24 mouse cellular contexts compared by ENCODE assay signal in genomic region chr6:135302421-135303125, GRCm38 (mm10). TPM values are rescaled to one million over a fixed set of nuclear protein-coding genes. Genes with fewer than 3 reads are reported as not detected.
A peak's percentile ranks its signal among the peaks of the same experiment; 100 is the strongest.
DNase-seq lines count a peak whose midpoint lies in the region; ATAC-seq lines count a peak whose summit lies in the region.
"Had no signal": no experiment of that assay in that cellular context is flagged by ENCODE, and none has a peak within 500 bp of the region (broad histone marks: within the 10 kb centered on the region; RNA-seq: fewer than 3 reads in every experiment).

No protein-coding gene starts in this region.

- no peaks in the 10 kb centered on the region for H3K27me3 ChIP-seq in liver, embryonic 13.5 days
- H3K27me3 ChIP-seq in liver, embryonic 12.5 days (replicated peaks), result peaks cover 3% of the 10 kb centered on the region; the same call in 1 of the 2 replicates
- no peaks in the 10 kb centered on the region for H3K27me3 ChIP-seq in lung, embryonic 15.5 days
- H3K27me3 ChIP-seq: midbrain, embryonic 12.5 days; neural tube, embryonic 15.5 days had no signal

- WGBS in liver, embryonic 13.5 days (ENCODE audit: insufficient replicate concordance), result 48% methylated on average over 10 of the region's 10 CpGs
- WGBS in liver, embryonic 12.5 days (ENCODE audit: insufficient replicate concordance), result 54% methylated on average over 10 of the region's 10 CpGs
- 39% methylated on average over 10 of the region's 10 CpGs for WGBS in lung, embryonic 15.5 days

- no peak overlapping the region for H3K4me2 ChIP-seq in liver, embryonic 13.5 days
- H3K4me2 ChIP-seq in liver, embryonic 12.5 days, result no peak overlapping the region
- no peak overlapping the region for H3K4me2 ChIP-seq in lung, embryonic 15.5 days
- H3K4me2 ChIP-seq: heart, embryonic 13.5 days; midbrain, embryonic 12.5 days; neural tube, embryonic 15.5 days had no signal

- DNase-seq in liver, embryonic 13.5 days, result no peak
- DNase-seq in layer of hippocampus, postnatal 10 days (ENCODE audit: low spot score in 2 of 2), result no peak
- no peak for DNase-seq in spleen, postnatal 36 days (ENCODE audit: low spot score in 2 of 2)
- DNase-seq: adrenal gland, adult 8-10 months; cerebellum, adult 9-11 months; gastrocnemius, adult 2 months; heart, adult 11 months; heart, postnatal 4 days; kidney, adult 9 months; kidney, postnatal 36 days; thymus, postnatal 4 days had no signal

- no peaks in the 10 kb centered on the region for H3K9me3 ChIP-seq in liver, embryonic 13.5 days (replicated peaks)
- H3K9me3 ChIP-seq in liver, embryonic 12.5 days (replicated peaks), result no peaks in the 10 kb centered on the region
- no peaks in the 10 kb centered on the region for H3K9me3 ChIP-seq in lung, embryonic 15.5 days
- H3K9me3 ChIP-seq: embryonic facial prominence, embryonic 10.5 days; heart, embryonic 13.5 days; midbrain, embryonic 12.5 days; neural tube, embryonic 15.5 days had no signal

- no peak overlapping the region for H3K27ac ChIP-seq in liver, embryonic 13.5 days
- H3K27ac ChIP-seq in liver, embryonic 12.5 days, result no peak overlapping the region
- peak overlapping the region; percentile 35 for H3K27ac ChIP-seq in lung, embryonic 15.5 days
- H3K27ac ChIP-seq: embryonic facial prominence, embryonic 10.5 days; gastrocnemius, adult 2 months; heart, embryonic 13.5 days; midbrain, embryonic 12.5 days; neural tube, embryonic 15.5 days had no signal

- no peaks in the 10 kb centered on the region for H3K36me3 ChIP-seq in liver, embryonic 13.5 days
- H3K36me3 ChIP-seq in liver, embryonic 12.5 days, result no peaks in the 10 kb centered on the region
- no peaks in the 10 kb centered on the region for H3K36me3 ChIP-seq in lung, embryonic 15.5 days
- H3K36me3 ChIP-seq: embryonic facial prominence, embryonic 10.5 days; G1E; heart, embryonic 13.5 days; midbrain, embryonic 12.5 days; neural tube, embryonic 15.5 days had no signal

- H3K9ac ChIP-seq in liver, embryonic 13.5 days, result no peak overlapping the region
- no peak overlapping the region for H3K9ac ChIP-seq in liver, embryonic 12.5 days
- no peak overlapping the region for H3K9ac ChIP-seq in lung, embryonic 15.5 days
- H3K9ac ChIP-seq: heart, embryonic 13.5 days; midbrain, embryonic 12.5 days; neural tube, embryonic 15.5 days had no signal

- H3K4me1 ChIP-seq in liver, embryonic 13.5 days (replicated peaks), result no peaks in the 10 kb centered on the region
- H3K4me1 ChIP-seq in liver, embryonic 12.5 days, result peaks cover 6% of the 10 kb centered on the region; the same call in 1 of the 2 replicates
- peaks cover 36% of the 10 kb centered on the region for H3K4me1 ChIP-seq in lung, embryonic 15.5 days
- H3K4me1 ChIP-seq: midbrain, embryonic 12.5 days; neural tube, embryonic 15.5 days had no signal

- peak; percentile 43; the same call in 1 of the 2 replicates for ATAC-seq in liver, embryonic 13.5 days (ENCODE audit: low read depth)
- ATAC-seq in liver, embryonic 12.5 days, result no peak
- ATAC-seq in common myeloid progenitor, adult 5-6 weeks (replicated peaks; ENCODE audit: low read depth, poor library complexity, severe bottlenecking), result 0 out of 2 replicates have a peak, but pooled peaks have one; percentile 7
- ATAC-seq in lung, embryonic 15.5 days (ENCODE audit: borderline replicate concordance, extremely low read depth, low FRiP score, low TSS enrichment), result peak; percentile 58; the same call in 1 of the 2 replicates
- ATAC-seq in megakaryocyte progenitor cell, adult 5-6 weeks (replicated peaks; ENCODE audit: poor library complexity), result peak; percentile 63
- ATAC-seq: CD4-positive, CD25-positive, alpha-beta regulatory T cell, adult 4 months; forebrain, embryonic 16.5 days; hindbrain, embryonic 16.5 days had no signal

- H3K4me3 ChIP-seq in liver, embryonic 13.5 days (replicated peaks), result no peak overlapping the region
- H3K4me3 ChIP-seq in liver, embryonic 12.5 days, result no peak overlapping the region
- H3K4me3 ChIP-seq in lung, embryonic 15.5 days, result no peak overlapping the region
- H3K4me3 ChIP-seq: embryonic facial prominence, embryonic 10.5 days; gastrocnemius, adult 2 months; heart, embryonic 13.5 days; midbrain, embryonic 12.5 days; neural tube, embryonic 15.5 days had no signal

RNA-seq across cellular contexts. Expression of gene Pbp2, which starts 7.6 kb away (rescaled TPM):
- polyA plus RNA-seq in liver, embryonic 13.5 days (2015; fragmentation: Nextera tagmentation; extraction: Ambion mirVana), result not detected in 2 replicates
- not detected in 2 replicates for polyA plus RNA-seq in liver, embryonic 12.5 days (2016; fragmentation: Nextera tagmentation; extraction: Ambion mirVana)
- not detected in 2 replicates for total RNA-seq in common myeloid progenitor, adult 5-6 weeks (2017)
- 0.22 and 0.36 TPM in 2 replicates for polyA plus RNA-seq in lung, embryonic 15.5 days (2015; fragmentation: Nextera tagmentation; extraction: Ambion mirVana)
- total RNA-seq in megakaryocyte progenitor cell, adult 5-6 weeks (2015), result not detected in 2 replicates
- not detected in 2 replicates for total RNA-seq in megakaryocyte progenitor cell, adult 5-6 weeks (2017)
- under 1 TPM in 1 of 2 experiments, not detected in 1; 0.37 TPM for total RNA-seq in layer of hippocampus, postnatal 10 days (2021)
- total RNA-seq: adrenal gland, adult 8-10 months; G1E; heart, postnatal 4 days had no signal
- polyA plus RNA-seq: CD4-positive, CD25-positive, alpha-beta regulatory T cell, adult 4 months; embryonic facial prominence, embryonic 10.5 days; forebrain, embryonic 16.5 days; G1E; heart, embryonic 13.5 days; hindbrain, embryonic 16.5 days; midbrain, embryonic 12.5 days; neural tube, embryonic 15.5 days had no signal

RNA-seq across cellular contexts. Expression of gene Gsg1, which starts 48.4 kb away (rescaled TPM):
- polyA plus RNA-seq in liver, embryonic 13.5 days (2015; fragmentation: Nextera tagmentation; extraction: Ambion mirVana), result 0.15 and 0.16 TPM in 2 replicates
- polyA plus RNA-seq in liver, embryonic 12.5 days (2016; fragmentation: Nextera tagmentation; extraction: Ambion mirVana), result 0.10 and 0.32 TPM in 2 replicates
- total RNA-seq in common myeloid progenitor, adult 5-6 weeks (2017), result 0.32 and 0.34 TPM in 2 replicates
- polyA plus RNA-seq in lung, embryonic 15.5 days (2015; fragmentation: Nextera tagmentation; extraction: Ambion mirVana), result 6.9 and 7.3 TPM in 2 replicates
- not detected in 2 replicates for total RNA-seq in megakaryocyte progenitor cell, adult 5-6 weeks (2015)
- not detected in 2 replicates for total RNA-seq in megakaryocyte progenitor cell, adult 5-6 weeks (2017)
- not detected for total RNA-seq in layer of hippocampus, postnatal 10 days (2021)
- total RNA-seq: adrenal gland, adult 8-10 months; G1E; gastrocnemius, adult 2 months; left cerebral cortex, postnatal 25 days had no signal
- polyA plus RNA-seq: CD4-positive, CD25-positive, alpha-beta regulatory T cell, adult 4 months; G1E had no signal

RNA-seq across cellular contexts. Expression of gene Emp1, which starts 59.8 kb away (rescaled TPM):
- polyA plus RNA-seq in liver, embryonic 13.5 days (2015; fragmentation: Nextera tagmentation; extraction: Ambion mirVana), result 1.7 and 1.8 TPM in 2 replicates
- polyA plus RNA-seq in liver, embryonic 12.5 days (2016; fragmentation: Nextera tagmentation; extraction: Ambion mirVana), result 0.74 and 0.99 TPM in 2 replicates
- 2.7 and 5.4 TPM in 2 replicates for total RNA-seq in common myeloid progenitor, adult 5-6 weeks (2017)
- polyA plus RNA-seq in lung, embryonic 15.5 days (2015; fragmentation: Nextera tagmentation; extraction: Ambion mirVana), result 90.4 and 94.2 TPM in 2 replicates
- total RNA-seq in megakaryocyte progenitor cell, adult 5-6 weeks (2015), result 0.64 and 0.74 TPM in 2 replicates
- 0.75 and 1.1 TPM in 2 replicates for total RNA-seq in megakaryocyte progenitor cell, adult 5-6 weeks (2017)
- 1 to 10 TPM; 5.4 to 5.5 TPM for total RNA-seq in layer of hippocampus, postnatal 10 days (2021)
- polyA plus RNA-seq: G1E had no signal
